Mouse (Mus musculus): ENCODE measurements around the gene Pnpo. TPM values are rescaled to one million over a fixed set of nuclear protein-coding genes. Genes with fewer than 3 reads are reported as not detected.

The Pnpo gene
- 18.2 and 18.3 TPM in 2 replicates for polyA plus RNA-seq (2015; fragmentation: Nextera tagmentation; extraction: Ambion mirVana)

DNA sequence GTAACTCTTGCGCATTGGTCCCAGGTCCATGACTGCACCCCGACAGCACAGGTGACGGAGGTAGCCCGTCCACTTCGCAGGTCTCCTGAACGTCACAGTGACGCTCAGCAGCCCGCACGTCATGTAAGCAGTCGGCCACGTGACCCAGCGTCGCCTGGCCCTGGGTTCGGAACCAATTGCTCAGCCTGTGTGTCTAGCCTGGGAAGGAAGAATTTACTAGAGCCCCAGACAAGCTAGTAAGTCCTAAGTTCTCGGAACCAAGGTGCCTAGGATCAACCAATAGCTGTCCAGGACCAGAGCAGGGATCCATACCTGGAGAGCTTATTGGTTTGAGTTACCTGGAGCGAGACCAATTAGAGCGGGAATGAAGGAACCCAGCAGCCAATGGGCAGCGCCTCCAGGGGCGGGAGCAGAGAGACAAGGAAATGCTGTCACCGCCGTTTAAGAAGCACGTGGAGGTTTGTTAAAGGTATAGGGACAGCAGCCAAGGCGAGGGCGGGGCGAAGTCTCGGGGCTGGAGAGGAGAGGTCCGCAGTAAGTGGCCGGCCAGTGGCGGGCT is at the start of gene Pnpo:
Gene Pnpo (minus strand): TSS at position 241 of the 559 bp plus-strand sequence.
- peak; percentile 99 for ATAC-seq

GRCm38 (mm10) chr11:96992722-96993311 is 49.0 kb upstream of the Pnpo start:
- Histone ChIP-seq H3K4me3 (replicated peaks) (no peak overlapping the region), H3K4me1 (replicated peaks) (peaks cover 26% of the 10 kb centered on the region), H3K36me3 (no peaks in the 10 kb centered on the region), H3K9ac (replicated peaks) (no peak overlapping the region), H3K27me3 (peaks cover 15% of the 10 kb centered on the region), H3K9me3 (no peaks in the 10 kb centered on the region), H3K27ac (no peak overlapping the region), H3K4me2 (replicated peaks) (no peak overlapping the region)
- ATAC-seq: no peak
- WGBS: 61% methylated on average over 8 of the region's 8 CpGs

More for the DNA sequence above, at the start of gene Pnpo:
- Histone ChIP-seq H3K9me3 (no peaks in the 10 kb centered on the region), H3K27ac (no peak within 1 kb of the TSS), H3K27me3 (peaks cover 11% of the 10 kb centered on the region; the same call in 1 of the 2 replicates), H3K4me3 (replicated peaks) (peak within 1 kb of the TSS; percentile 53), H3K9ac (replicated peaks) (peak within 1 kb of the TSS; percentile 59), H3K36me3 (0 out of 2 replicates have a peak, but pooled peaks cover 4% of the 10 kb centered on the region), H3K4me1 (replicated peaks) (peaks cover 18% of the 10 kb centered on the region), H3K4me2 (replicated peaks) (peak within 1 kb of the TSS; percentile 70)
- under 1% methylated on average over 29 of the region's 29 CpGs for WGBS

DNA sequence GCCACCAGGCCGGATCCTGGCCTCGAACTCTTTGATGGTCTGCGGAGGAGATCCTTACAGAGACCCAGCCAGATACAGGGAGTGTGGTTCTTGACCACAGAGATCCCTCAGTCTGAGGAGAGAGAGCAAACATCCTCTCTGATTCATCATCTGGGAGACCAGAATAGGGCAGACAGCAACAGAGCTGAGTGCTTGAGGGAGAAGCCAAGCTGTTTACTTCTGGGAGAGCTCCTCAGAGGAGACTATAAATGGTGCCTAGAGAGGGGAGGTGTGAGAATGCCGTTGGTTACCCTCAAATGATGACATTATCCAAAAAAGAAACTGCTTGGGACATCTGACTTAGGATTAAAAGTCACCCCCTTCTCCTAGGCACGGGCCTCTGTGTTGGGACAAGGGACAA is 47.7 kb upstream of the Pnpo start:
- Histone ChIP-seq H3K9ac (replicated peaks) (no peak overlapping the region), H3K27me3 (peaks cover 28% of the 10 kb centered on the region), H3K9me3 (no peaks in the 10 kb centered on the region), H3K4me1 (replicated peaks) (peaks cover 19% of the 10 kb centered on the region), H3K4me2 (replicated peaks) (no peak overlapping the region), H3K36me3 (no peaks in the 10 kb centered on the region), H3K4me3 (replicated peaks) (no peak overlapping the region), H3K27ac (no peak overlapping the region)
- no peak for ATAC-seq
- 79% methylated on average over 5 of the region's 5 CpGs for WGBS

DNA sequence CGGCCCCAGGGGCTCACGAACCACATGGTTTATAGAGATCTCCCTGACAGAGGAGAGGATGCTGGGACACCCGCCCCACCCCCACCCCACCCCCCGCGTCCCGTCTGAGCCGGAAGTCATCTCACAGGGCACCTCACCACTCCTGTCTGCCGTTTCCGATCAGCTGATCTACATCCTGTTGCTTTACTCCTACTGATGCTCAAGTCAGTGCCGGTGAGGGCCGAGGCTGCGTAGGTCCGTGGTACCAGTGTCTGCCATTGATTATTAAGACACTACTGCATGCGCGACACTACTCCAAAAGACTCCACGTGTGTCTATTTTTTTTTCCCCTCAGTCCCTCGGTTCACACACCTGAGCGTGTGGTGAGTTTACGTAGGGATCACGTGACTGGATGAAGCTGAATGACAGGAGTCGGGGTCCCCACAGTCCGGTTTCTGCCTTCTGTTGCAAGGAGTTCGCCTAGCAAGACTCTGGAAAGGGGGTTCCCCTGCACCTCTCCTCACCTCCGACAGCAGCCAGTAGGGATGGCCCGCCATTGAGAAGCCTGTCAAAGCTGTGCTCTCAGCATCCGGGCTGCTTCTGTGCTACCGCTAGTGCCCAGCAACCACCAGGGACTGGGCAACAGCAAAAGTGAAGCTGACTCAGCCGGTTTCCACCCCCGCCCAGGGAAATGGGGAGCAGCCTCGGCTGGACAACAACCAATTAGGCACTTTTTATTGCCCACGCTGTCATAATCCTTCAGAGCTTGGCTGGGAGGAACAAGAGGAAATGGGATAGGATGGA is 44.3 kb upstream of the Pnpo start:
- peak overlapping the region; percentile 48; the same call in 1 of the 2 replicates for H3K9ac ChIP-seq (replicated peaks)
- ATAC-seq: peak; percentile 82
- peak overlapping the region; percentile 41 for H3K4me3 ChIP-seq (replicated peaks)
- no peaks in the 10 kb centered on the region for H3K36me3 ChIP-seq
- peaks cover 51% of the 10 kb centered on the region for H3K27me3 ChIP-seq
- WGBS: 6% methylated on average over 31 of the region's 31 CpGs
- no peak overlapping the region for H3K27ac ChIP-seq
- H3K9me3 ChIP-seq: no peaks in the 10 kb centered on the region
- peak overlapping the region; percentile 61 for H3K4me2 ChIP-seq (replicated peaks)
- H3K4me1 ChIP-seq (replicated peaks): peaks cover 14% of the 10 kb centered on the region

- ATAC-seq: no peak
- peaks cover 57% of the 10 kb centered on the region for H3K27me3 ChIP-seq
Measured at GRCm38 (mm10) chr11:96986463-96986862, 42.7 kb upstream of the Pnpo start.

DNA sequence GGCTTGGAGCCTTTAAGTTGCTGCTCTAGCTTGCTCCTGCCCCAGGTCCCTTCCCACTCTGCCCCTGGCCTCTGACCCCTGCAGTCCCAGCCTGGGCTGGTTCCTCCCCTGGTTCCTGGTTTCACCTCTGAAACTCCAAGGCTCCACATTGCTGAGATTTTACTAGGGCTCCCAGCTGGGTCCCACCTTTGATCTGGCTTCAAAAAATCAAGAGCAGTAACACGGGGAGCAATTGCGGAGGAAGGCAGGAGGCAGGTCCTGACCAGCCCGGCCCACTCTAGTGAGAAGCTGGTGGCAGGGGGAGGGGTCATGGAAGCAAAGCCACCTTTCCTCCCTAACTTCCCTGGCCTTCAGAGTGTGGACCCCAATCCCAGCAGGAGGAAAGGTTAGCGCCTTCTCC is 41.1 kb upstream of the Pnpo start:
- Histone ChIP-seq H3K4me2 (replicated peaks) (no peak overlapping the region), H3K4me3 (replicated peaks) (no peak overlapping the region), H3K4me1 (replicated peaks) (peaks cover 19% of the 10 kb centered on the region), H3K27me3 (peaks cover 59% of the 10 kb centered on the region), H3K9me3 (no peaks in the 10 kb centered on the region), H3K36me3 (no peaks in the 10 kb centered on the region), H3K9ac (replicated peaks) (no peak overlapping the region), H3K27ac (no peak overlapping the region)
- no peak for ATAC-seq
- WGBS: 15% methylated on average over 4 of the region's 4 CpGs

More at GRCm38 (mm10) chr11:96986463-96986862, 42.7 kb upstream of the Pnpo start:
- Histone ChIP-seq H3K4me3 (replicated peaks) (no peak overlapping the region), H3K9ac (replicated peaks) (no peak overlapping the region), H3K27ac (no peak overlapping the region), H3K4me1 (replicated peaks) (peaks cover 19% of the 10 kb centered on the region), H3K9me3 (no peaks in the 10 kb centered on the region), H3K36me3 (no peaks in the 10 kb centered on the region), H3K4me2 (replicated peaks) (no peak overlapping the region)
- WGBS: 68% methylated on average over 3 of the region's 3 CpGs

DNA sequence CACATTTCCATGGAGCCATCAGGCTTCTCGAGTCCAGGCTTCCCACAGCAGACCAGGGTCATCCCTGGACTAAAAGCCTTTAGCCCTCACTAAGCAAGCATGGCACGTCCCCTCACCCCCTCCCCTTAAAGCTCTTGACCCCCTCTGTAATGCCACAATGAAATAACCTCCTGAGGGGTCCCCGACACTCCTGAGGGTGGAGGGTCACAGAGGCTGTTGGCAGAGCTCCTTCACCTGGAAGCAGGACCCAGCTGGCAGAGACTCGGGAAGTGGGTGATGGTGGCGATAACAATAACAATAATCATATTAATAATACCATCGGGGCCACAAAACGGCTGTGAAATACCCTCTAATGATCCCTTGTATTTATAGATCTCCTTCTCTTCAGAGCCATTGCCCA is 39.1 kb upstream of the Pnpo start, which contains the start of gene Sp2:
Gene Sp2 (minus strand): TSS at position 101 of the 400 bp plus-strand sequence.
- Histone ChIP-seq H3K4me2 (replicated peaks) (0 out of 2 replicates have a peak within 1 kb of the TSS, but pooled peaks have one; percentile 10), H3K4me1 (replicated peaks) (peaks cover 20% of the 10 kb centered on the region), H3K36me3 (no peaks in the 10 kb centered on the region), H3K27me3 (peaks cover 50% of the 10 kb centered on the region), H3K4me3 (replicated peaks) (no peak within 1 kb of the TSS), H3K9me3 (no peaks in the 10 kb centered on the region), H3K9ac (replicated peaks) (peak within 1 kb of the TSS; percentile 25; the same call in 1 of the 2 replicates), H3K27ac (no peak within 1 kb of the TSS)
- ATAC-seq: no peak
- WGBS: 81% methylated on average over 7 of the region's 7 CpGs

DNA sequence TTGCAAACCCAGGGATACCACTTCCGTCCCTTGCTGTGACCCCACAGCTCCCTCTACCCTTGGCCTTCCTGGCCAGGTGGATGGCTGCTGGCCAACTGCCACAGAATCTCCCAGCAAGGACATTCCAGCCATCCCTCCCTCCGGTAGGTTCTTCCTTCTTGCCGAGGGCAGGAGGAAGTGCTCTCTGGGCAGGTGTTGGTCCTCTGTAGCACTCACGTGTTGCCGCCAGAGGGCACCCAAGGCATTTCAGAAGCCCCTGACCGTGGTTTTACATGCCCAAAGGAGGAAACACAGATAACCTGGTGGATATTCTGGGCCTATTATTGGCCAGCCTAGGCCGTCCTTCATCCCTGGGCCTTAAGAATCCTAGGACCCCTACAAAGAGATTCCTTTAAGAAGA is 38.6 kb upstream of the Pnpo start:
- Histone ChIP-seq H3K9me3 (no peaks in the 10 kb centered on the region), H3K36me3 (no peaks in the 10 kb centered on the region), H3K9ac (replicated peaks) (peak overlapping the region; percentile 25; the same call in 1 of the 2 replicates), H3K27me3 (peaks cover 45% of the 10 kb centered on the region), H3K4me1 (replicated peaks) (peaks cover 15% of the 10 kb centered on the region), H3K4me3 (replicated peaks) (no peak overlapping the region), H3K27ac (no peak overlapping the region), H3K4me2 (replicated peaks) (0 out of 2 replicates have a peak overlapping the region, but pooled peaks have one; percentile 10)
- no peak for ATAC-seq
- 2% methylated on average over 7 of the region's 7 CpGs for WGBS

DNA sequence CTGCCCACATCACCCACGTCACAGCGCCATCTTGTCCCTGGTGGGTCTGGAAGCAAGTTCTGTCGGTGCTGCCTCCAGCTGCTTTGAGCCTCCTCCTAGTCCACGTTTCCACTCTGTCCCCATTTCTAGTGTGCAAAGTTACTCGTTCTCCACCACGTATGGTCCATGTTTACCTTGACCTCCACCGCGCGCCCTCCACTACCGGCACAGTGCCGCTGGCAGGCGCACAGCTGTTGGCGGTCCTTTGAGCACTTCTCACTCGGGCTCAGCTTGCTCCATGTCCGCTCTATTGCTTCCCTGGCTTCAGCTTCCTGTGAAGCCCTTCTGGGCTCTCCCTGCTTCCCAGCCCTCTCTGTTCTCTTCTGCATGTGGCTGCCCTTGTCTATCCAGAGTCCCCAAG is 37.7 kb upstream of the Pnpo start:
- WGBS: 77% methylated on average over 15 of the region's 15 CpGs
- Histone ChIP-seq H3K27me3 (peaks cover 36% of the 10 kb centered on the region), H3K4me1 (replicated peaks) (peaks cover 17% of the 10 kb centered on the region), H3K36me3 (no peaks in the 10 kb centered on the region), H3K4me2 (replicated peaks) (no peak overlapping the region), H3K9me3 (no peaks in the 10 kb centered on the region), H3K9ac (replicated peaks) (peak overlapping the region; percentile 28; the same call in 1 of the 2 replicates), H3K27ac (no peak overlapping the region), H3K4me3 (replicated peaks) (no peak overlapping the region)
- no peak for ATAC-seq

GRCm38 (mm10) chr11:96980021-96980420 is 36.2 kb upstream of the Pnpo start:
- Histone ChIP-seq H3K27me3 (peaks cover 22% of the 10 kb centered on the region), H3K9me3 (no peaks in the 10 kb centered on the region), H3K9ac (replicated peaks) (no peak overlapping the region), H3K27ac (no peak overlapping the region), H3K4me3 (replicated peaks) (no peak overlapping the region), H3K4me1 (replicated peaks) (peaks cover 31% of the 10 kb centered on the region), H3K36me3 (no peaks in the 10 kb centered on the region), H3K4me2 (replicated peaks) (no peak overlapping the region)
- no peak for ATAC-seq
- WGBS: 80% methylated on average over 5 of the region's 5 CpGs

DNA sequence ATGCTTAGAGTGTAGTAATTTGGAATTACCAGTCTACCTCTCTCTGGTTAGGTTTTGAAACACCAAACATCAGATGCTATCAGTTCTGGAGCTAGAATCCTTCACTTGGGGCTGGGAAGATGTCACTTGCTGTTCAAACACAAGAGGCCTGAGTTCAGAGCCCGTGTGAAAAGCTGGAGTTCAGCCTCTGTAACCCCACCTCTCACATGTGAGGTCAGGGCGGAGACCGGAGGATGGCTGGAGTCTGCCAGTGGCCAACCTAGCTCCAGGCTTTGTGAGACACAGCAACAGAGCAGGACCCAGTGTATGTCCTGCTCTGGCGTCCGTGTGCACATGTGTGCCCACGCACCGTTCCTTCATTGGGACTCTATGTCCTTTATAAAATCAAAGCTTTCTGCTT is 35.5 kb upstream of the Pnpo start:
- Histone ChIP-seq H3K9ac (replicated peaks) (no peak overlapping the region), H3K4me2 (replicated peaks) (no peak overlapping the region; the same call in 1 of the 2 replicates), H3K27me3 (peaks cover 17% of the 10 kb centered on the region), H3K9me3 (no peaks in the 10 kb centered on the region), H3K27ac (no peak overlapping the region), H3K4me1 (replicated peaks) (peaks cover 35% of the 10 kb centered on the region), H3K4me3 (replicated peaks) (no peak overlapping the region), H3K36me3 (no peaks in the 10 kb centered on the region)
- 82% methylated on average over 7 of the region's 7 CpGs for WGBS
- no peak for ATAC-seq
